Comparison of ENCODE assay signal across 21 mouse cellular contexts in genomic region chr2:84426531-84426930, GRCm38 (mm10). TPM values are rescaled to one million over a fixed set of nuclear protein-coding genes. Genes with fewer than 3 reads are reported as not detected.
A peak's percentile ranks its signal among the peaks of the same experiment; 100 is the strongest.
DNase-seq lines count a peak whose midpoint lies in the region; ATAC-seq and TF ChIP-seq lines count a peak whose summit lies in the region.
"Had no signal": no experiment of that assay in that cellular context is flagged by ENCODE, and none has a peak within 500 bp of the region (broad histone marks: within the 10 kb centered on the region; RNA-seq: fewer than 3 reads in every experiment).

No protein-coding gene starts in this region.

- no peak for TF ChIP-seq CTCF in kidney, adult 2 months (conservative IDR thresholded peaks at IDR 0.05; ENCODE audit: insufficient read depth, insufficient read length, low read depth, low read length)
- TF ChIP-seq CTCF in CH12.LX (conservative IDR thresholded peaks at IDR 0.05 in 1 of 2, IDR thresholded peaks at IDR 0.05 in 1 of 2; ENCODE audit: low read depth in 2 of 2, low read length in 2 of 2), result no peak
- TF ChIP-seq CTCF in hindbrain, postnatal 0 days (IDR thresholded peaks at IDR 0.05; ENCODE audit: low read depth), result no peak

- H3K4me3 ChIP-seq in kidney, adult 2 months (ENCODE audit: insufficient read depth, low read depth, low read length), result no peak overlapping the region
- no peak overlapping the region for H3K4me3 ChIP-seq in liver, embryonic 16.5 days (ENCODE audit: low read depth, low read length)
- H3K4me3 ChIP-seq in CH12.LX (replicated peaks in 1 of 3; ENCODE audit: low read depth in 2 of 3, low read length in 2 of 3, poor library complexity in 1 of 3), result no peak overlapping the region
- H3K4me3 ChIP-seq in intestine, embryonic 16.5 days (ENCODE audit: low read length), result no peak overlapping the region
- H3K4me3 ChIP-seq in hindbrain, postnatal 0 days (ENCODE audit: low read length), result no peak overlapping the region
- H3K4me3 ChIP-seq: heart, embryonic 10.5 days; hindbrain, embryonic 13.5 days had no signal

- H3K4me2 ChIP-seq in liver, embryonic 16.5 days (ENCODE audit: low read depth, low read length), result peak overlapping the region; percentile 36; the same call in 1 of the 2 replicates
- no peak overlapping the region for H3K4me2 ChIP-seq in CH12.LX (ENCODE audit: insufficient read depth, low read depth, poor library complexity, severe bottlenecking)
- peak overlapping the region; percentile 22 for H3K4me2 ChIP-seq in intestine, embryonic 16.5 days (ENCODE audit: low read depth, low read length)
- H3K4me2 ChIP-seq in hindbrain, postnatal 0 days (ENCODE audit: low read depth, low read length), result no peak overlapping the region
- H3K4me2 ChIP-seq: hindbrain, embryonic 13.5 days had no signal

- H3K9me3 ChIP-seq in liver, embryonic 16.5 days (replicated peaks; ENCODE audit: control insufficient read depth, low read length), result no peaks in the 10 kb centered on the region
- H3K9me3 ChIP-seq in CH12.LX (replicated peaks; ENCODE audit: low read length), result no peaks in the 10 kb centered on the region
- no peaks in the 10 kb centered on the region for H3K9me3 ChIP-seq in intestine, embryonic 16.5 days (ENCODE audit: control insufficient read depth, low read length)
- no peaks in the 10 kb centered on the region for H3K9me3 ChIP-seq in hindbrain, postnatal 0 days (ENCODE audit: low read length)
- H3K9me3 ChIP-seq: heart, embryonic 10.5 days; hindbrain, embryonic 13.5 days had no signal

- H3K27me3 ChIP-seq in kidney, adult 2 months (replicated peaks; ENCODE audit: control insufficient read depth, insufficient read depth, low read length), result no peaks in the 10 kb centered on the region
- H3K27me3 ChIP-seq in liver, embryonic 16.5 days (ENCODE audit: control insufficient read depth, insufficient read depth, low read depth, low read length), result no peaks in the 10 kb centered on the region
- no peaks in the 10 kb centered on the region for H3K27me3 ChIP-seq in CH12.LX (replicated peaks)
- no peaks in the 10 kb centered on the region for H3K27me3 ChIP-seq in intestine, embryonic 16.5 days (replicated peaks; ENCODE audit: control insufficient read depth, insufficient read depth, low read length)
- H3K27me3 ChIP-seq in hindbrain, postnatal 0 days (ENCODE audit: insufficient read depth, low read length), result no peaks in the 10 kb centered on the region

- no peaks in the 10 kb centered on the region for H3K79me2 ChIP-seq in CH12.LX (replicated peaks; ENCODE audit: control insufficient read depth, extremely low read depth, insufficient read depth, poor library complexity, severe bottlenecking)

- TF ChIP-seq EP300 in CH12.LX (IDR thresholded peaks at IDR 0.05; ENCODE audit: low read length), result no peak

- DNase-seq in kidney, adult 2 months, result peak; percentile 29
- DNase-seq in kidney, postnatal 14 days, result no peak
- no peak for DNase-seq in liver
- DNase-seq in CH12.LX (ENCODE audit: extremely low read depth), result no peak
- no peak for DNase-seq in hindbrain, postnatal 0 days (ENCODE audit: low spot score)
- DNase-seq in urinary bladder, postnatal 4 days (ENCODE audit: low spot score in 2 of 2), result no peak
- DNase-seq: adrenal gland, adult 2 months; cerebellum, adult 11-12 months; cerebellum, postnatal 25 days; gastrocnemius, postnatal 25 days; heart, postnatal 14 days; left cerebral cortex, postnatal 4 days; right cerebral cortex, adult 18-20 months; thymus, postnatal 4 days had no signal

- no peaks in the 10 kb centered on the region for H3K36me3 ChIP-seq in kidney, adult 2 months (ENCODE audit: control insufficient read depth, insufficient read depth, low read length)
- no peaks in the 10 kb centered on the region for H3K36me3 ChIP-seq in liver, embryonic 16.5 days (ENCODE audit: control insufficient read depth, insufficient read depth)
- H3K36me3 ChIP-seq in CH12.LX (replicated peaks in 1 of 2; ENCODE audit: control insufficient read depth in 1 of 2, insufficient read depth in 1 of 2, low read length in 1 of 2), result no peaks in the 10 kb centered on the region
- H3K36me3 ChIP-seq in intestine, embryonic 16.5 days (ENCODE audit: control insufficient read depth, insufficient read depth, low read length), result no peaks in the 10 kb centered on the region
- H3K36me3 ChIP-seq in hindbrain, postnatal 0 days (ENCODE audit: insufficient read depth, low read length), result no peaks in the 10 kb centered on the region
- H3K36me3 ChIP-seq: heart, embryonic 10.5 days; hindbrain, embryonic 13.5 days had no signal

- in situ Hi-C loops in CH12.LX (cut with MboI; ENCODE audit: low pct_ligation_motif_present, low pct_unique_long_range_greater_than_20kb, low sequenced_read_pairs), result loop anchor here (25.0 kb wide), 1 partner anchor 389 kb away; no protein-coding TSS in a partner anchor

- no peak overlapping the region for H3K27ac ChIP-seq in kidney, adult 2 months (ENCODE audit: insufficient read depth, low read depth, low read length)
- H3K27ac ChIP-seq in liver, embryonic 16.5 days (ENCODE audit: low read length), result no peak overlapping the region
- H3K27ac ChIP-seq in CH12.LX (ENCODE audit: insufficient read depth, low read depth), result no peak overlapping the region
- no peak overlapping the region for H3K27ac ChIP-seq in intestine, embryonic 16.5 days (ENCODE audit: low read length)
- H3K27ac ChIP-seq in hindbrain, postnatal 0 days, result no peak overlapping the region
- H3K27ac ChIP-seq: heart, embryonic 10.5 days; hindbrain, embryonic 13.5 days; liver, embryonic 14.5 days had no signal

- dilution Hi-C loops in CH12.LX (cut with MboI; ENCODE audit: extremely low pct_ligation_motif_present, extremely low pct_unique_long_range_greater_than_20kb, low sequenced_read_pairs), result no loop called here

- TF ChIP-seq RAD21 in CH12.LX (IDR thresholded peaks at IDR 0.05; ENCODE audit: low read depth, low read length), result no peak

- WGBS in kidney, adult 2 months, result 49% methylated on average over 4 of the region's 4 CpGs
- WGBS in liver, embryonic 16.5 days (ENCODE audit: insufficient replicate concordance), result 26% methylated on average over 4 of the region's 4 CpGs
- WGBS in intestine, embryonic 16.5 days, result 58% methylated on average over 4 of the region's 4 CpGs
- WGBS in hindbrain, postnatal 0 days, result 90% methylated on average over 4 of the region's 4 CpGs

- no peak for ATAC-seq in liver, embryonic 16.5 days (ENCODE audit: low read depth)
- no peak for ATAC-seq in intestine, embryonic 16.5 days
- ATAC-seq in hindbrain, postnatal 0 days, result no peak
- ATAC-seq: forebrain, embryonic 14.5 days; midbrain, embryonic 16.5 days had no signal

- no peak overlapping the region for H3K9ac ChIP-seq in liver, embryonic 16.5 days (ENCODE audit: low read depth, low read length)
- H3K9ac ChIP-seq in CH12.LX (ENCODE audit: insufficient read depth, low read depth), result peak overlapping the region; percentile 33; the same call in 1 of the 2 replicates
- H3K9ac ChIP-seq in intestine, embryonic 16.5 days (ENCODE audit: low read depth, low read length), result no peak overlapping the region
- no peak overlapping the region for H3K9ac ChIP-seq in hindbrain, postnatal 0 days (replicated peaks; ENCODE audit: low read length)
- H3K9ac ChIP-seq: hindbrain, embryonic 13.5 days; liver, embryonic 14.5 days had no signal

- H3K4me1 ChIP-seq in kidney, adult 2 months (ENCODE audit: control insufficient read depth, insufficient read depth, low read length), result no peaks in the 10 kb centered on the region
- H3K4me1 ChIP-seq in liver, embryonic 16.5 days (ENCODE audit: control insufficient read depth, low read depth, low read length), result peaks cover 4% of the 10 kb centered on the region
- peaks cover 0 to 14% of the 10 kb centered on the region in 2 experiments; a peak in 3 of 4 replicates for H3K4me1 ChIP-seq in CH12.LX (ENCODE audit: control insufficient read depth in 1 of 2, insufficient read depth in 2 of 2)
- H3K4me1 ChIP-seq in intestine, embryonic 16.5 days (ENCODE audit: control insufficient read depth, insufficient read depth, low read length), result no peaks in the 10 kb centered on the region
- H3K4me1 ChIP-seq in hindbrain, postnatal 0 days (ENCODE audit: insufficient read depth, low read length), result no peaks in the 10 kb centered on the region

- TF ChIP-seq POLR2A in kidney, adult 2 months (IDR thresholded peaks at IDR 0.05; ENCODE audit: low read depth, low read length), result no peak
- TF ChIP-seq POLR2A in CH12.LX (IDR thresholded peaks at IDR 0.05; ENCODE audit: low read depth, low read length), result no peak

TF ChIP-seq in CH12.LX, 34 proteins besides CTCF, POLR2A, EP300 and RAD21 (continues in another document):
- TF ChIP-seq ZNF384 (IDR thresholded peaks at IDR 0.05; ENCODE audit: low read depth, low read length) (no peak), ZKSCAN1 (IDR thresholded peaks at IDR 0.05; ENCODE audit: borderline replicate concordance, low read depth, low read length) (no peak), MEF2A (IDR thresholded peaks at IDR 0.05; ENCODE audit: borderline replicate concordance, low read depth, low read length) (no peak), TBP (conservative IDR thresholded peaks at IDR 0.05; ENCODE audit: low read depth, low read length) (no peak), ELF1 (IDR thresholded peaks at IDR 0.05; ENCODE audit: low read depth, low read length) (no peak), MYC (IDR thresholded peaks at IDR 0.05; ENCODE audit: low read depth, low read length) (no peak), MAX (IDR thresholded peaks at IDR 0.05; ENCODE audit: low read length) (no peak), JUND (conservative IDR thresholded peaks at IDR 0.05; ENCODE audit: low read depth, low read length) (no peak), E2F4 (IDR thresholded peaks at IDR 0.05; ENCODE audit: insufficient replicate concordance, low read depth, low read length) (no peak)

RNA-seq across cellular contexts. Expression of gene Calcrl, which starts 1.3 kb away (rescaled TPM):
- 6.6 and 9.8 TPM in 2 replicates for polyA plus RNA-seq in kidney, adult 2 months (2012; rRNA removed)
- 13.2 and 16.2 TPM in 2 replicates for polyA plus RNA-seq in liver, embryonic 16.5 days (2015; fragmentation: Nextera tagmentation; extraction: Ambion mirVana)
- total RNA-seq in CH12.LX (2012; rRNA removed), result 2.6 and 3.9 TPM in 2 replicates
- 12.1 and 13.6 TPM in 2 replicates for total RNA-seq in CH12.LX (2014; rRNA removed)
- polyA plus RNA-seq in CH12.LX (2012; ENCODE audit: insufficient read length, low read depth), result 4.3 and 5.9 TPM in 2 replicates
- 22.7 and 22.9 TPM in 2 replicates for polyA plus RNA-seq in intestine, embryonic 16.5 days (2015; fragmentation: Nextera tagmentation; extraction: Ambion mirVana)
- total RNA-seq in hindbrain, postnatal 0 days (2014; rRNA removed), result 19.8 and 31.9 TPM in 2 replicates
- 12.0 and 16.8 TPM in 2 replicates for polyA plus RNA-seq in hindbrain, postnatal 0 days (2015; fragmentation: Nextera tagmentation; extraction: Ambion mirVana)

RNA-seq across cellular contexts. Expression of gene Tfpi, which starts 50.0 kb away (rescaled TPM):
- polyA plus RNA-seq in kidney, adult 2 months (2012; rRNA removed), result 4.4 and 6.9 TPM in 2 replicates
- polyA plus RNA-seq in liver, embryonic 16.5 days (2015; fragmentation: Nextera tagmentation; extraction: Ambion mirVana), result 15.5 and 17.6 TPM in 2 replicates
- total RNA-seq in CH12.LX (2012; rRNA removed) (not detected in 2 replicates), CH12.LX (2014; rRNA removed) (0.38 and 0.46 TPM in 2 replicates)
- 0.17 TPM in 1 of 2 replicates, not detected in the other for polyA plus RNA-seq in CH12.LX (2012; ENCODE audit: insufficient read length, low read depth)
- 36.5 and 39.3 TPM in 2 replicates for polyA plus RNA-seq in intestine, embryonic 16.5 days (2015; fragmentation: Nextera tagmentation; extraction: Ambion mirVana)
- total RNA-seq in hindbrain, postnatal 0 days (2014; rRNA removed), result 9.5 and 10.7 TPM in 2 replicates
- polyA plus RNA-seq in hindbrain, postnatal 0 days (2015; fragmentation: Nextera tagmentation; extraction: Ambion mirVana), result 13.1 and 15.3 TPM in 2 replicates

Comparison
In these comparisons a context has a peak if more than half of its experiments do, and no peak if none do; other contexts are left out.
1. H3K4me2 ChIP-seq: peak in liver, embryonic 16.5 days (single experiment) and intestine, embryonic 16.5 days (single experiment); none in CH12.LX (single experiment) and hindbrain, postnatal 0 days (single experiment).